Mouse (Mus musculus) embryonic facial prominence, embryonic 11.5 days (tissue): ENCODE data around the gene Srd5a3. TPM values are rescaled to one million over a fixed set of nuclear protein-coding genes. Genes with fewer than 3 reads are reported as not detected.
"Not testable (repeated sequence)": the region's sequence is repeated elsewhere in the genome, so short reads cannot be mapped to it uniquely, and the experiment has no call there.

ENCODE experiments used
- ATAC-seq: fragments of 200-750 bp; cut with Nextera tagmentation; replicated peaks from 2 replicates; pipeline ENCODE4 v1.8.0; 2017; ENCODE audit warnings: low read depth; ENCODE audit not compliant: insufficient number of reproducible peaks, low FRiP score, low TSS enrichment
- DNase-seq: peaks from one replicate; pipeline ENCODE4 v3.0.0-alpha.2; 2015; ENCODE audit warnings: low spot score
- H3K27ac ChIP-seq: fragments of 300-500 bp; sonication (generic); replicated peaks from 2 replicates; pipeline ENCODE4 v1.5.1; 2014; ENCODE audit warnings: mild to moderate bottlenecking, low read depth, low read length, control low read depth
- H3K27me3 ChIP-seq: fragments of 300-500 bp; sonication (generic); 2 replicates; pipeline ENCODE4 v1.6.1; 2014; ENCODE audit warnings: mild to moderate bottlenecking, low read length, moderate library complexity, mixed read lengths; ENCODE audit not compliant: control insufficient read depth, insufficient read depth
- H3K36me3 ChIP-seq: fragments of 300-500 bp; sonication (generic); replicated peaks from 2 replicates; pipeline ENCODE4 v1.6.1; 2014; ENCODE audit warnings: low read depth, mild to moderate bottlenecking, low read length, moderate library complexity, mixed read lengths; ENCODE audit not compliant: control insufficient read depth, insufficient read depth
- H3K4me1 ChIP-seq: fragments of 300-500 bp; sonication (generic); 2 replicates; pipeline ENCODE4 v1.6.1; 2014; ENCODE audit warnings: low read length, mixed read lengths; ENCODE audit not compliant: control insufficient read depth, insufficient read depth
- H3K4me2 ChIP-seq: fragments of 300-500 bp; sonication (generic); 2 replicates; pipeline ENCODE4 v1.6.1; 2014; ENCODE audit warnings: low read depth, mild to moderate bottlenecking, control low read depth, low read length, moderate library complexity
- H3K4me3 ChIP-seq: fragments of 300-500 bp; sonication (generic); 2 replicates; pipeline ENCODE4 v1.5.1; 2014; ENCODE audit warnings: low read depth, low read length, control low read depth
- H3K9ac ChIP-seq: fragments of 300-500 bp; sonication (generic); replicated peaks from 2 replicates; pipeline ENCODE4 v1.6.1; 2014; ENCODE audit warnings: mild to moderate bottlenecking, control low read depth, low read length
- H3K9me3 ChIP-seq: fragments of 300-500 bp; sonication (generic); replicated peaks from 2 replicates; pipeline ENCODE4 v1.6.1; 2016; ENCODE audit warnings: mild to moderate bottlenecking, low read length, inconsistent platforms, mixed read lengths; ENCODE audit not compliant: control insufficient read depth
- WGBS: fragments of 180-500 bp; shearing (Covaris S2); extraction: QIAGEN DNeasy Blood & Tissue Kit; methylation state at CpG from one replicate; pipeline ENCODE4 v1.1.7; 2014; 5-methylcytosine and 5-hydroxymethylcytosine counted together
- polyA plus RNA-seq: library from polyadenylated mRNA; unstranded; fragments of >200 nt; fragmentation: Nextera tagmentation; extraction: Ambion mirVana; gene quantifications from 2 replicates; pipeline ENCODE4 v1.2.1, GENCODE M21; 2014

Gene Srd5a3
- polyA plus RNA-seq, result 23.2 and 27.0 TPM in 2 replicates

DNA sequence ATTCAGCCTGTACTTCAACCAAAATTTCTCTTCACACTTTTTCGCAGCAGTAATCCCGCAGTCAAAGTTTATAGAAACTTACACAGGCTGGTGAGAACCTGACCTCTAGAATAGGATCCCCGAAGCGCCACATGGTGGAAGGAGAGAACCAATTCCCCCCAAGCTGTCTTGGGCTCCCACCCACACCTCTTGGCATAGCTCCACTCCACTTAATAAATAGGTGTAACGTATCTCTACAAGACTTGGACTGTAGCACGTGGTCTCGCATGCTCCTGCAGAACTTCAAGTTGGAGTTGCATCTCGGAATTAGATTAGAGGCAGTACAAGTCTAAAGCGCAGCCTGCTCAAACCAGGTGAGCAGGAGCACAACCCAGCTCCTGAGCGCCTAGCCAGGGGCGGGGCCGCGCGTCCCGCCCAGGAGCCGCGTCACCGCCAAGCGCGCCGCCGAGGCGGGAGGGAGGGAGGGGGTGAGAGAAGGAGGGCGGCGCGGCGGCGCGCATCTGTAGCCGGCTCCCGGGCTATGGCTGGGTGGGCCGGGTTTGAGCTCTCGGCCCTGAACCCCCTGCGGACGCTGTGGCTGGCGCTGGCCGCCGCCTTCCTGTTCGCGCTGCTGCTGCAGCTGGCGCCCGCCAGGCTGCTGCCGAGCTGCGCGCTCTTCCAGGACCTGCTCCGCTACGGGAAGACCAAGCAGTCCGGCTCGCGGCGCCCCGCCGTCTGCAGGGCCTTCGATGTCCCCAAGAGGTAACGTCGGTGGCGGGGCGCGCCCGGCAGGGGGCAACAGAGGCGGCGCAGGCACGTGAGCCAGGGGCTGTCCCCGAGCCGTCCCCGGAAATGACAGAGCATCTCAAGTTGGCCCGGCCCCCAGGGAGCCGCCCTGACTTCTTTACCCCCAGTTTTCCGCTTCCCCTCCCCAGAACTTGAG lies at the start of gene Srd5a3:
Srd5a3 (plus strand) TSS at position 464 of the 922 bp plus-strand sequence.
- under 1% methylated on average over 54 of the region's 69 CpGs for WGBS
- Histone ChIP-seq H3K9me3 (no peaks in the 10 kb centered on the region), H3K4me1 (no peaks in the 10 kb centered on the region), H3K36me3 (no peaks in the 10 kb centered on the region), H3K4me2 (peak within 1 kb of the TSS; percentile 60), H3K9ac (peak within 1 kb of the TSS; percentile 94), H3K27ac (peak within 1 kb of the TSS; percentile 93), H3K4me3 (peak within 1 kb of the TSS; percentile 69), H3K27me3 (no peaks in the 10 kb centered on the region)
- DNase-seq (peak; percentile 93), ATAC-seq (peak; percentile 97)

DNA sequence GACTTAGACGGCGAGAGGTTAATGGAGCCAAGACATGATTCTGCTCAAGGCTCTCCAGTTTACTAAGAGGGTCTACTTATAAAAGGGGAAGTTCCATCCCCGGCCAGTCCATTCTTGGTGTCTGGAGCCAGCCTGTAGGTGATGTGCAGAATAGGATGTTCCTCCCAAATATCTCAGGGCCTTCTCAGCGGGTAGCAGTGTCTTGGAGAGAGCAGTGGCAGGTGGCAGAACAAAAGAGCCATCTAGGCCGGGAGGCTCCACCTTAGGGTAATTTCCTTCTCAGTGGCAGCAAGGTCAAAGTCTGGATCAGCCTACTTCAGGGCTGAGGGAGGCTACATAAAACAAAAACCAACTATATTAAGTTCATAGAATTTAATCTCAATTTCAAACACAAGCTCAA lies 36.3 kb upstream of the Srd5a3 start:
- not testable (repeated sequence) for H3K4me3 ChIP-seq, H3K27me3 ChIP-seq, H3K4me1 ChIP-seq, H3K9me3 ChIP-seq, ATAC-seq, DNase-seq, H3K9ac ChIP-seq, H3K4me2 ChIP-seq, H3K27ac ChIP-seq, H3K36me3 ChIP-seq
- WGBS, result 79% methylated on average over 5 of the region's 5 CpGs

- DNase-seq, result no peak
- H3K4me1 ChIP-seq, result no peaks in the 10 kb centered on the region
- H3K27me3 ChIP-seq, result no peaks in the 10 kb centered on the region
- no peak overlapping the region for H3K4me2 ChIP-seq
- no peak overlapping the region for H3K27ac ChIP-seq
- H3K9ac ChIP-seq, result no peak overlapping the region
- no peaks in the 10 kb centered on the region for H3K9me3 ChIP-seq
- WGBS, result 71% methylated on average over 5 of the region's 5 CpGs
- no peaks in the 10 kb centered on the region for H3K36me3 ChIP-seq
- H3K4me3 ChIP-seq, result no peak overlapping the region
- ATAC-seq, result no peak
Observed at GRCm38 (mm10) chr5:76107306-76107705, 32.8 kb upstream of the Srd5a3 start.

DNA sequence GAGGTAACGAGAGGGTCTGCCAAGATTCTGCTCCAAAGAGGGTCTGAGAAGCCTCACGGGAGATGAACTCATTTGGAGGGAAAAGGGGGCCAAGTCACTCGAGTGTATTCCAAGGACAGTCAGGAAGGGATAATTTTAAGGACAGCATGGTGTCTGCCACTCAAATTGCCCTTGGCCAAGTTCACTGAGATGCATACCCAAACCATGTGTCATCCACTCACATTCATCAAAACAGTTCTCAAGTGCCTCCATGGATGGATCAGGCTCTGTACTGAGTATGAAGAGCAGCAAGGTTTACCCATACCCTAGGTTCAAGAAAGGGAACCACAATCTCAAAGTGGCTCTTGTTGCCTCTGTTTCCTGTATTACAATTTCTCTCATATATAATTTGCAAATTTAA lies 31.6 kb upstream of the Srd5a3 start:
- WGBS, result 80% methylated on average over 3 of the region's 3 CpGs
- DNase-seq, result no peak

DNA sequence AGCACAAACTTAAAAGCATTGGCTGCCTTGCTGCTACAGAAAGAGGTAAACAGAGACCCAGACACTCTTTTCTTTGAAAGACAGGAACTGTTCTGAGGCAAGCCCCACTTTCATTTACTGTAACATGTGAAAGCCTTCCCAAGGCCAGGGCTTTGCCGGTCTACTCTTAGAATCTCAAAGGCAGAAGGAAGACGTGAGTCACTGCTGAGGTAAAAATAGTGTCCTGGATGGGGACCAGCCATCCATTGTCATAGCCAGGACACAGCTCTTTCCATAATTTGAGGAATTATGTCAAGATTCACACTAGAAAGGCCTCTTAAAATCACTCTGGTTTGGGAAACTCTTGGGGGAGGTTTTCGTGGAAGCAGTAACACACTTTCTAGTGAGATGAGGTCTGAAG lies 28.9 kb upstream of the Srd5a3 start:
- WGBS, result 90% methylated on average over 3 of the region's 3 CpGs
- no peak overlapping the region for H3K9ac ChIP-seq
- H3K9me3 ChIP-seq, result no peaks in the 10 kb centered on the region
- DNase-seq, result no peak
- no peak for ATAC-seq
- H3K27me3 ChIP-seq, result no peaks in the 10 kb centered on the region
- H3K4me2 ChIP-seq, result no peak overlapping the region
- no peak overlapping the region for H3K4me3 ChIP-seq
- H3K36me3 ChIP-seq, result no peaks in the 10 kb centered on the region
- no peak overlapping the region for H3K27ac ChIP-seq
- no peaks in the 10 kb centered on the region for H3K4me1 ChIP-seq

More for the DNA sequence above, 31.6 kb upstream of the Srd5a3 start:
- H3K4me2 ChIP-seq, result no peak overlapping the region
- H3K27me3 ChIP-seq, result no peaks in the 10 kb centered on the region
- no peaks in the 10 kb centered on the region for H3K4me1 ChIP-seq
- no peaks in the 10 kb centered on the region for H3K9me3 ChIP-seq
- ATAC-seq, result no peak
- no peaks in the 10 kb centered on the region for H3K36me3 ChIP-seq
- H3K9ac ChIP-seq, result no peak overlapping the region
- no peak overlapping the region for H3K4me3 ChIP-seq
- no peak overlapping the region for H3K27ac ChIP-seq

- Histone ChIP-seq H3K27me3 (no peaks in the 10 kb centered on the region), H3K36me3 (no peaks in the 10 kb centered on the region), H3K9me3 (no peaks in the 10 kb centered on the region), H3K4me3 (no peak overlapping the region), H3K9ac (no peak overlapping the region), H3K27ac (no peak overlapping the region), H3K4me2 (no peak overlapping the region), H3K4me1 (no peaks in the 10 kb centered on the region)
- ATAC-seq, result no peak
- WGBS, result 81% methylated on average over 4 of the region's 4 CpGs
- no peak for DNase-seq
Observed at GRCm38 (mm10) chr5:76112016-76112415, 28.1 kb upstream of the Srd5a3 start.

DNA sequence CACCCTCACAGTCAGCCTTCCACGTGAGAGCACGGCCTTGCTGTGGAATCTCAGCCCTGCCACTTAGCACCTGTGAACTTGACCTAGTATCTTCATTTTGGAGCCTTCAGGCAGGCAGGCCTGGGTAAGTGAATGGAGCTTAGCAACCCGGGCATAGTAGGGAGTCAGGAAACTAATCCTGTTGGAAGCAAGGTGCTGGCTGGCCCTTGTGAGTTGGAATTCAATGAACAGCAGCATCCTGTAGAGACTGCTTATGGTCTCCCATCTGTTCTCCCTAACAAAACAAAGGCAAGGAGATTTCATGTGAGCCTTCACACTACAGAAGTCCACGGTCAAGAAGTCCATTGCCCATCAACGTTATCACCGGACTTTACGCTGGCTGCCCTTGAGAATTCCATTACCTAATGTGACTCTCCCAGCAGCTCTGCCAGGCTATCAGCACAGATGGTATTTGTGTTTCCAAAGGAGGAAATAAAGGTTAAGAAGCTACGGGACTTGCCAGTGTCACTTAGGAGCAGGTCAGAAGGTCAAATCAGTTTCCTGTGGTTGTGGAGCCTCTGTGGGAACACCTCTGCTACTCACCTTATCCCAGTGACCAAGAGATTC lies 24.5 kb upstream of the Srd5a3 start:
- H3K4me1 ChIP-seq, result no peaks in the 10 kb centered on the region
- DNase-seq (no peak), ATAC-seq (no peak)
- no peak overlapping the region for H3K4me2 ChIP-seq
- no peaks in the 10 kb centered on the region for H3K36me3 ChIP-seq
- H3K27ac ChIP-seq, result no peak overlapping the region
- no peak overlapping the region for H3K9ac ChIP-seq
- 76% methylated on average over 8 of the region's 8 CpGs for WGBS
- H3K4me3 ChIP-seq, result no peak overlapping the region
- H3K9me3 ChIP-seq, result no peaks in the 10 kb centered on the region
- no peaks in the 10 kb centered on the region for H3K27me3 ChIP-seq

GRCm38 (mm10) chr5:76118441-76118840 lies 21.6 kb upstream of the Srd5a3 start:
- WGBS, result 36% methylated on average over 7 of the region's 7 CpGs
- Histone ChIP-seq H3K4me1 (no peaks in the 10 kb centered on the region), H3K27ac (no peak overlapping the region), H3K9me3 (no peaks in the 10 kb centered on the region; the same call in 1 of the 2 replicates), H3K4me3 (no peak overlapping the region), H3K36me3 (no peaks in the 10 kb centered on the region), H3K4me2 (no peak overlapping the region), H3K9ac (no peak overlapping the region), H3K27me3 (no peaks in the 10 kb centered on the region)
- no peak for ATAC-seq
- DNase-seq, result peak; percentile 81
